Mouse (Mus musculus): ENCODE measurements around the gene H2afz. TPM values are rescaled to one million over a fixed set of nuclear protein-coding genes. Genes with fewer than 3 reads are reported as not detected.

H2afz gene
- total and polyA plus RNA-seq, 3 experiments, result 4,006 to 4,409 (median 4,299) TPM

DNA sequence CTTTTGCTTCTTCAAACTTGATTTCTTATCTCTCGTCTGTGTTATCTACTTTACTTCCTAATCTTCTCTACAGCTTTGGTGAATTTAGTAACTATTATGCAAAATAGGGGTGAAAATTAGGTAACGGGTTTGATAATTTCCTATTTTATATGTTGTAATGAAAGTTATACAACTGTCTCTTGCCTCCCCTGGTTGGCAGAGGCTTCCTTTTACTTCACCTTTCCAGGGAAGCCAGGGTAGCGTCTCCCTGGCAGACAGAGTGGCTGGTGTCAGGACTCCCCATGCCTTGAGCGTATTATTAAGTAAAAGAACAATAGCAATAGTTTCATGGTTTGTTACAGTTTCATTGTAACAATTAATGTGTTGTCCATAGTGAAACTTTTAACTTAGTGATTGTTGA is 29.5 kb downstream of the H2afz start:
- dilution Hi-C loops (cut with MboI; ENCODE audit: extremely low pct_ligation_motif_present, extremely low pct_unique_long_range_greater_than_20kb, low sequenced_read_pairs), result no loop called here

DNA sequence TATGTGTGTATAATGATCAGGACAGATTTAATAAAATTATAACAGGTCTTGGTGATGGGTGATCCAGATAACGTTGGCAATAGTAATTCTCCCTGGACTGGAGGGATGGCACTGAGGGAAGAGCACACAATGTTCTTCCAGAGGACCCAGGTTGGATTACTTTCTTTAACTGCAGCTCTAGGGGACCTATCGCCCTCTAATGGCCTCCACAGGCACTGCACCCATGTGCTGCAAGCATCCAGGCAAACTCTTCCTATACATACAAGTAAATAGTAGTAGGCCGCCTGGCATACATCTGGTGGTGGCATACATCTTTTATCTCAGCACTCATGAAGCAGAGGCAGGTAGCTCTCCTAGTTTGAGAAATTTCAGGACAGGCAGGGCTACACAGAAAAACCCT is 30.9 kb downstream of the H2afz start:
- DNase-seq (ENCODE audit: extremely low read depth), result peak; percentile 45
- H3K36me3 ChIP-seq (replicated peaks in 1 of 2; ENCODE audit: control insufficient read depth in 1 of 2, insufficient read depth in 1 of 2, low read length in 1 of 2), result peaks cover 35 to 53% of the 10 kb centered on the region in 2 experiments
- dilution Hi-C loops (cut with MboI; ENCODE audit: extremely low pct_ligation_motif_present, extremely low pct_unique_long_range_greater_than_20kb, low sequenced_read_pairs), result no loop called here

More for the DNA sequence above, 29.5 kb downstream of the H2afz start:
- H3K27me3 ChIP-seq (replicated peaks), result no peaks in the 10 kb centered on the region
- no peak overlapping the region for H3K27ac ChIP-seq (ENCODE audit: insufficient read depth, low read depth)
- H3K4me3 ChIP-seq (replicated peaks in 1 of 3; ENCODE audit: low read depth in 2 of 3, low read length in 2 of 3, poor library complexity in 1 of 3), result no peak overlapping the region
- peaks cover 14% of the 10 kb centered on the region for H3K9me3 ChIP-seq (replicated peaks; ENCODE audit: low read length)
- TF ChIP-seq USF1 (IDR thresholded peaks at IDR 0.05; ENCODE audit: low read depth, low read length) (no peak), SIN3A (IDR thresholded peaks at IDR 0.05; ENCODE audit: low read length) (no peak), ETS1 (conservative IDR thresholded peaks at IDR 0.05; ENCODE audit: low read depth, low read length) (no peak), E2F4 (IDR thresholded peaks at IDR 0.05; ENCODE audit: insufficient replicate concordance, low read depth, low read length) (no peak), RAD21 (IDR thresholded peaks at IDR 0.05; ENCODE audit: low read depth, low read length) (no peak), JUND (conservative IDR thresholded peaks at IDR 0.05; ENCODE audit: low read depth, low read length) (no peak), NRF1 (IDR thresholded peaks at IDR 0.05; ENCODE audit: low read depth, low read length) (no peak), CTCF (conservative IDR thresholded peaks at IDR 0.05 in 1 of 2, IDR thresholded peaks at IDR 0.05 in 1 of 2; ENCODE audit: low read depth in 2 of 2, low read length in 2 of 2) (no peak), GABPA (IDR thresholded peaks at IDR 0.05; ENCODE audit: insufficient replicate concordance, low read depth, low read length) (no peak), ZMIZ1 (IDR thresholded peaks at IDR 0.05; ENCODE audit: low read depth, low read length) (no peak)
- no peak overlapping the region for H3K9ac ChIP-seq (ENCODE audit: insufficient read depth, low read depth)
- H3K4me1 ChIP-seq (ENCODE audit: control insufficient read depth in 1 of 2, insufficient read depth in 2 of 2), result peaks cover 2 to 31% of the 10 kb centered on the region in 2 experiments; a peak in 3 of 4 replicates
- no peaks in the 10 kb centered on the region for H3K79me2 ChIP-seq (replicated peaks; ENCODE audit: control insufficient read depth, extremely low read depth, insufficient read depth, poor library complexity, severe bottlenecking)
- H3K4me2 ChIP-seq (ENCODE audit: insufficient read depth, low read depth, poor library complexity, severe bottlenecking), result no peak overlapping the region
- no peak for DNase-seq (ENCODE audit: extremely low read depth)
- H3K36me3 ChIP-seq (replicated peaks in 1 of 2; ENCODE audit: control insufficient read depth in 1 of 2, insufficient read depth in 1 of 2, low read length in 1 of 2), result peaks cover 37 to 57% of the 10 kb centered on the region in 2 experiments
- in situ Hi-C loops (cut with MboI; ENCODE audit: low pct_ligation_motif_present, low pct_unique_long_range_greater_than_20kb, low sequenced_read_pairs), result no loop called here

More for the DNA sequence above, 30.9 kb downstream of the H2afz start:
- H3K27me3 ChIP-seq (replicated peaks), result no peaks in the 10 kb centered on the region
- H3K4me2 ChIP-seq (ENCODE audit: insufficient read depth, low read depth, poor library complexity, severe bottlenecking), result no peak overlapping the region
- in situ Hi-C loops (cut with MboI; ENCODE audit: low pct_ligation_motif_present, low pct_unique_long_range_greater_than_20kb, low sequenced_read_pairs), result no loop called here
- no peak overlapping the region for H3K27ac ChIP-seq (ENCODE audit: insufficient read depth, low read depth)
- TF ChIP-seq HCFC1 (IDR thresholded peaks at IDR 0.05; ENCODE audit: low read depth, low read length) (no peak), SMC3 (IDR thresholded peaks at IDR 0.05; ENCODE audit: low read depth, low read length) (peak; percentile 73), RAD21 (IDR thresholded peaks at IDR 0.05; ENCODE audit: low read depth, low read length) (peak; percentile 68), BHLHE40 (IDR thresholded peaks at IDR 0.05; ENCODE audit: low read depth, low read length) (no peak), ZC3H11A (IDR thresholded peaks at IDR 0.05; ENCODE audit: low read depth, low read length) (no peak), ZKSCAN1 (IDR thresholded peaks at IDR 0.05; ENCODE audit: borderline replicate concordance, low read depth, low read length) (no peak), CTCF (conservative IDR thresholded peaks at IDR 0.05 in 1 of 2, IDR thresholded peaks at IDR 0.05 in 1 of 2; ENCODE audit: low read depth in 2 of 2, low read length in 2 of 2) (peak; percentile 78 to 88), CHD1 (IDR thresholded peaks at IDR 0.05; ENCODE audit: low read depth, low read length) (no peak), GABPA (IDR thresholded peaks at IDR 0.05; ENCODE audit: insufficient replicate concordance, low read depth, low read length) (no peak), IRF4 (IDR thresholded peaks at IDR 0.05; ENCODE audit: low read depth, low read length) (no peak)
- peaks cover 0 to 28% of the 10 kb centered on the region in 2 experiments; a peak in 2 of 4 replicates for H3K4me1 ChIP-seq (ENCODE audit: control insufficient read depth in 1 of 2, insufficient read depth in 2 of 2)
- H3K4me3 ChIP-seq (replicated peaks in 1 of 3; ENCODE audit: low read depth in 2 of 3, low read length in 2 of 3, poor library complexity in 1 of 3), result no peak overlapping the region
- no peaks in the 10 kb centered on the region for H3K79me2 ChIP-seq (replicated peaks; ENCODE audit: control insufficient read depth, extremely low read depth, insufficient read depth, poor library complexity, severe bottlenecking)
- H3K9ac ChIP-seq (ENCODE audit: insufficient read depth, low read depth), result no peak overlapping the region
- H3K9me3 ChIP-seq (replicated peaks; ENCODE audit: low read length), result peaks cover 5% of the 10 kb centered on the region
